Mouse (Mus musculus) CH12.LX (cell line): ENCODE results near the gene Cldn11. TPM values are rescaled to one million over a fixed set of nuclear protein-coding genes. Genes with fewer than 3 reads are reported as not detected.

ENCODE experiments used
- DNase-seq: peaks from one replicate; pipeline ENCODE4 v3.0.0-alpha.2; 2013; ENCODE audit errors: extremely low read depth
- H3K27ac ChIP-seq: 2 replicates; pipeline ENCODE4 v1.5.1; 2012; ENCODE audit warnings: low read depth, mild to moderate bottlenecking, control low read depth, moderate library complexity; ENCODE audit not compliant: insufficient read depth
- H3K27me3 ChIP-seq: replicated peaks from 2 replicates; pipeline ENCODE3; 2012; ENCODE audit warnings: inconsistent platforms
- H3K36me3 ChIP-seq, 2 experiments: replicated peaks in 1 of 2; 2 replicates each; pipeline versions ENCODE3 to v1.6.1; 2012; ENCODE audit warnings: inconsistent platforms in 1 of 2, low read length in 1 of 2, mild to moderate bottlenecking in 1 of 2, mixed read lengths in 1 of 2, moderate library complexity in 1 of 2; ENCODE audit not compliant: control insufficient read depth in 1 of 2, insufficient read depth in 1 of 2
- H3K4me1 ChIP-seq, 2 experiments: 2 replicates each; pipeline ENCODE4 v1.6.1; 2012; ENCODE audit warnings: inconsistent platforms in 1 of 2, moderate library complexity in 1 of 2; ENCODE audit not compliant: insufficient read depth in 2 of 2, control insufficient read depth in 1 of 2
- H3K4me2 ChIP-seq: 2 replicates; pipeline ENCODE4 v1.6.1; 2012; ENCODE audit warnings: low read depth, mild to moderate bottlenecking, control low read depth; ENCODE audit not compliant: poor library complexity, insufficient read depth, severe bottlenecking
- H3K4me3 ChIP-seq, 3 experiments: fragments of 150-350 bp in 1 of 3; sonication (generic) in 1 of 3; replicated peaks in 1 of 3; 2 replicates each; pipeline versions ENCODE3 to v1.5.1; 2011 to 2012; ENCODE audit warnings: low read depth in 2 of 3, low read length in 2 of 3, mild to moderate bottlenecking in 2 of 3, moderate library complexity in 2 of 3, control low read depth in 1 of 3, improper control_type of control experiment in 1 of 3, inconsistent platforms in 1 of 3, mixed read lengths in 1 of 3; ENCODE audit not compliant: poor library complexity in 1 of 3
- H3K79me2 ChIP-seq: replicated peaks from 2 replicates; pipeline ENCODE4 v1.6.1; 2012; ENCODE audit warnings: mild to moderate bottlenecking, moderate library complexity; ENCODE audit not compliant: control insufficient read depth, poor library complexity, insufficient read depth, severe bottlenecking; ENCODE audit errors: extremely low read depth
- H3K9ac ChIP-seq: 2 replicates; pipeline ENCODE4 v1.6.1; 2012; ENCODE audit warnings: low read depth, mild to moderate bottlenecking, control low read depth, moderate library complexity; ENCODE audit not compliant: insufficient read depth
- H3K9me3 ChIP-seq: replicated peaks from 2 replicates; pipeline ENCODE3; 2012; ENCODE audit warnings: low read length, inconsistent platforms, mixed read lengths
- CHD2 ChIP-seq: IDR thresholded peaks from 2 replicates; pipeline ENCODE4 v1.6.1; 2011; ENCODE audit warnings: low read length, improper control_type of control experiment
- CTCF ChIP-seq, 2 experiments: IDR thresholded peaks in 1 of 2; conservative IDR thresholded peaks in 1 of 2; 2 replicates each; pipeline ENCODE4 v1.5.1; 2011 to 2012; ENCODE audit warnings: low read depth in 2 of 2, low read length in 2 of 2, improper control_type of control experiment in 1 of 2, inconsistent platforms in 1 of 2, mild to moderate bottlenecking in 1 of 2, moderate library complexity in 1 of 2
- ELF1 ChIP-seq: IDR thresholded peaks from 2 replicates; pipeline ENCODE4 v1.6.1; 2014; ENCODE audit warnings: low read depth, mild to moderate bottlenecking, inconsistent platforms, low read length, improper control_type of control experiment
- EP300 ChIP-seq: IDR thresholded peaks from 2 replicates; pipeline ENCODE4 v1.6.1; 2011; ENCODE audit warnings: low read length, improper control_type of control experiment
- MAFK ChIP-seq: IDR thresholded peaks from 2 replicates; pipeline ENCODE4 v1.6.1; 2011; ENCODE audit warnings: low read length, improper control_type of control experiment; ENCODE audit not compliant: insufficient replicate concordance
- MAX ChIP-seq: IDR thresholded peaks from 2 replicates; pipeline ENCODE4 v1.6.1; 2011; ENCODE audit warnings: low read length, improper control_type of control experiment
- MEF2A ChIP-seq: IDR thresholded peaks from 2 replicates; pipeline ENCODE4 v1.6.1; 2014; ENCODE audit warnings: low read depth, mild to moderate bottlenecking, inconsistent platforms, low read length, improper control_type of control experiment, borderline replicate concordance
- MYC ChIP-seq: IDR thresholded peaks from 2 replicates; pipeline ENCODE4 v1.6.1; 2011; ENCODE audit warnings: low read depth, mild to moderate bottlenecking, improper control_type of control experiment, low read length
- PAX5 ChIP-seq: IDR thresholded peaks from 2 replicates; pipeline ENCODE4 v1.6.1; 2012; ENCODE audit warnings: low read length, inconsistent platforms, mixed read lengths
- POLR2AphosphoS2 ChIP-seq: IDR thresholded peaks from 2 replicates; pipeline ENCODE4 v1.6.1; 2011; ENCODE audit warnings: low read depth, low read length, improper control_type of control experiment
- RCOR1 ChIP-seq: conservative IDR thresholded peaks from 2 replicates; pipeline ENCODE4 v1.6.1; 2012; ENCODE audit warnings: low read depth, mild to moderate bottlenecking, inconsistent platforms, low read length, improper control_type of control experiment
- SIN3A ChIP-seq: IDR thresholded peaks from 2 replicates; pipeline ENCODE4 v1.6.1; 2012; ENCODE audit warnings: low read length, improper control_type of control experiment, inconsistent platforms
- TCF12 ChIP-seq: IDR thresholded peaks from 2 replicates; pipeline ENCODE4 v1.6.1; 2014; ENCODE audit warnings: low read depth, mild to moderate bottlenecking, inconsistent platforms, low read length, improper control_type of control experiment
- USF2 ChIP-seq: conservative IDR thresholded peaks from 2 replicates; pipeline ENCODE4 v1.6.1; 2011; ENCODE audit warnings: low read depth, low read length, improper control_type of control experiment
- ZKSCAN1 ChIP-seq: IDR thresholded peaks from 2 replicates; pipeline ENCODE4 v1.6.1; 2012; ENCODE audit warnings: low read depth, inconsistent platforms, low read length, improper control_type of control experiment, borderline replicate concordance
- dilution Hi-C: fragments of 300-500 bp; cut with MboI; formaldehyde crosslinking; loops from 2 replicates; pipeline ENCODE4 v1.14.3; 2020; ENCODE audit warnings: low sequenced_read_pairs; ENCODE audit not compliant: extremely low pct_unique_long_range_greater_than_20kb, extremely low pct_ligation_motif_present
- in situ Hi-C: fragments of 300-500 bp; cut with MboI; formaldehyde crosslinking; loops from 3 replicates; pipeline ENCODE4 v1.14.3; 2019; ENCODE audit warnings: low sequenced_read_pairs, low pct_ligation_motif_present, low pct_unique_long_range_greater_than_20kb, mixed read lengths
- polyA plus RNA-seq: library from polyadenylated mRNA; unstranded; fragments of >175 nt; gene quantifications from 2 replicates; pipeline ENCODE4 v1.2.1, GENCODE M21; 2012; ENCODE audit warnings: low read depth; ENCODE audit not compliant: insufficient read length
- total RNA-seq, 2 experiments: library from RNA; depleted of rRNA; stranded (reverse); fragments of 300-350 nt in 1 of 2; fragments of >200 nt in 1 of 2; gene quantifications; 2 replicates each; pipeline ENCODE4 v1.2.3; 2012 to 2014

Cldn11 gene
- total and polyA plus RNA-seq, 3 experiments, result not detected

DNA sequence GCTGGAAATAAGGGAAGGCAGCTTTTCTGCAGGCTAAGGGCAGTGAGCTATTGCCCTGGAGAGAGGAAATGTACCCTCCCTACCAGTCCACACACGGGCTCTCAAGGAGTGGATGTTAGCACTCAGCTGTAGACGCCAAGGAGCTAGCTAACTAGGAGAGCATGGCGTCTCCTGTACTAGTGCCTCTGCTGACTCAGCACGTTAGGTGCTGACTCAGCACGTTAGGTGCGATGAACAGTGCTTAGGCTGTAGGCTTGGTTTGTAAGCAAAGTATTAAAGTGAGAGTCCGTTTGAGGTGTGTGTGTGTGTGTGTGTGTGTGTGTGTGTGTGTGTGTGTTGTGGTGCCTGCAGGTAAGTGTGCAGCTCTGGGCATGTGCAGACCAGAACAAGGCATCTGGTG lies 40.6 kb downstream of the Cldn11 start:
- no peak overlapping the region for H3K4me2 ChIP-seq
- no peak for DNase-seq
- H3K79me2 ChIP-seq, result no peaks in the 10 kb centered on the region
- TF ChIP-seq SIN3A, result no peak
- TF ChIP-seq MAFK, result peak; percentile 98
- no peak for TF ChIP-seq USF2
- no peaks in the 10 kb centered on the region for H3K27me3 ChIP-seq
- H3K4me3 ChIP-seq, result no peak overlapping the region
- no peaks in the 10 kb centered on the region for H3K36me3 ChIP-seq
- dilution Hi-C loops, result no loop called here
- no peaks in the 10 kb centered on the region for H3K4me1 ChIP-seq
- H3K9me3 ChIP-seq, result no peaks in the 10 kb centered on the region
- H3K27ac ChIP-seq, result no peak overlapping the region
- in situ Hi-C loops, result no loop called here
- H3K9ac ChIP-seq, result no peak overlapping the region

DNA sequence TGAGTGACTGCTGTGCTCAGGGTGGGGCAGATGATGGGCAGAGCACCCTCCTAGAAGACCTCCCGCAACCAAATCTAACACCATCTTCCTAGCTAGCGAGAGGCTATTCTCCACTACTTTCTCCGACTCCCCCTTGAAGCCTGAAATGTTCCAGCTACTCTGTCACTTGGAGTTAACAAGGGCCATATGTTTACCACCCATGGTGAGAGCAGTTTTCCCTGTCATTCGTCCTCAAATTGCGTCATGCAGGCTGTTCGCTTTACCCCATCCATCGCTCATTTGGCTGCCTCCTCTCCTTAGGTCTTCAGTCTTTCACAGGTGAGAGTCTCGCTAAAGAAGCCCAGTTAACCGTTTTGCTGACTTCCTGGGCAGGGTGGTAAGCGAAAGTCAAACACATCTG lies 41.7 kb downstream of the Cldn11 start:
- no peak for DNase-seq
- no peaks in the 10 kb centered on the region for H3K9me3 ChIP-seq
- in situ Hi-C loops (no loop called here), dilution Hi-C loops (no loop called here)
- no peak for TF ChIP-seq MYC
- TF ChIP-seq EP300, result no peak
- no peak for TF ChIP-seq ZKSCAN1
- TF ChIP-seq CHD2, result no peak
- TF ChIP-seq SIN3A, result no peak
- TF ChIP-seq CTCF (conservative IDR thresholded peaks at IDR 0.05 in 1 of 2, IDR thresholded peaks at IDR 0.05 in 1 of 2; ENCODE audit: low read depth in 2 of 2, low read length in 2 of 2), result no peak
- no peak for TF ChIP-seq PAX5
- no peak for TF ChIP-seq USF2
- no peak for TF ChIP-seq RCOR1
- no peak for TF ChIP-seq POLR2AphosphoS2
- TF ChIP-seq TCF12, result no peak
- no peaks in the 10 kb centered on the region for H3K79me2 ChIP-seq
- H3K36me3 ChIP-seq, result no peaks in the 10 kb centered on the region
- H3K4me3 ChIP-seq, result no peak overlapping the region
- H3K4me1 ChIP-seq, result no peaks in the 10 kb centered on the region
- H3K27ac ChIP-seq, result no peak overlapping the region
- H3K27me3 ChIP-seq, result no peaks in the 10 kb centered on the region
- H3K4me2 ChIP-seq, result no peak overlapping the region
- no peak overlapping the region for H3K9ac ChIP-seq

DNA sequence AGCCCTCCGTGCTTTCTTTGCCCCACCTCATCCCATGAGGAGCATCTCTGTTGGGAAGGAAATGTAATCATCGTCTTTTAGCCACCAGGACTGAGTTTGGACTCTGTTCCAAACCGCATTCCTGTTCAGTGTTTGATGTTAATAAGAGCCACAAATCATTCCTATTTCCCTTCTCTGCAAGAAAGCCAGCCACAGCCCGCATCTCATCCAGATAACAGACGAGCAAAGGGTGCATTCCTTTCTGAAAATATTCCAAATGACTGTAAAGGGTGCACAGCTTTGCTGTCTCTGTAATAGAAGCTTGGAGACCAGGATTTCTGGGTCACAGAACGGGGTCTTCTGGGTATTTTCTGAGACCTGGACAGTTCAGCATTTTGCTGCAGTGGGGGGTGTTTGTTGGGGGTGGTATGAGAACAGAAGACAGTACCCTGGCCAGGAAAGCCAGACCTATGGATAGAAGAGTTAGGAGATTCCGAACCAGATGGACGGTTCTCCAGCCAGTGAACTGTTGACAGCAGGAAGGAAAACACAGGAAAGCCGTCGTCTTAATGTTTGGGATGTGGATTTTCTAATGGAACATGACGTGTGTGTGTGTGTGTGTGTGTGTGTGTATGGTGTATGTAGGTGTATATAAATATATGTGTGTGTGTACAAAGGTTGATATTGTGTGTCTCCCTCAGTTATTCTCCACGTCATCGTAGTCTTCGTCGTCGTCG lies 49.6 kb downstream of the Cldn11 start:
- dilution Hi-C loops, result no loop called here
- H3K36me3 ChIP-seq, result no peaks in the 10 kb centered on the region
- no peaks in the 10 kb centered on the region for H3K4me1 ChIP-seq
- TF ChIP-seq MAX (no peak), MEF2A (no peak), ELF1 (no peak), RCOR1 (no peak)
- no peak overlapping the region for H3K9ac ChIP-seq
- no peaks in the 10 kb centered on the region for H3K27me3 ChIP-seq
- in situ Hi-C loops, result no loop called here
- no peaks in the 10 kb centered on the region for H3K79me2 ChIP-seq
- H3K4me2 ChIP-seq, result no peak overlapping the region
- no peak overlapping the region for H3K27ac ChIP-seq
- no peaks in the 10 kb centered on the region for H3K9me3 ChIP-seq
- H3K4me3 ChIP-seq, result no peak overlapping the region
- no peak for DNase-seq
